Mouse (Mus musculus) heart, embryonic 16.5 days (tissue): Measurements from ENCODE around the gene Gm9508. TPM values are rescaled to one million over a fixed set of nuclear protein-coding genes. Genes with fewer than 3 reads are reported as not detected.
"Not testable (repeated sequence)": the region's sequence is repeated elsewhere in the genome, so short reads cannot be mapped to it uniquely, and the experiment has no call there.

Experiments
- ATAC-seq: fragments of 200-750 bp; cut with Nextera tagmentation; replicated peaks from 2 replicates; pipeline ENCODE4 v1.8.0; 2017; ENCODE audit warnings: moderate number of reproducible peaks; ENCODE audit not compliant: insufficient read depth, low FRiP score; ENCODE audit errors: extremely low read depth
- H3K27ac ChIP-seq: fragments of 300-500 bp; sonication (generic); 2 replicates; pipeline ENCODE4 v1.5.1; 2014; ENCODE audit warnings: mild to moderate bottlenecking, low read length, control low read depth, moderate library complexity
- H3K27me3 ChIP-seq: fragments of 300-500 bp; sonication (generic); 2 replicates; pipeline ENCODE4 v1.6.1; 2014; ENCODE audit warnings: low read length, mixed read lengths; ENCODE audit not compliant: control insufficient read depth, insufficient read depth
- H3K36me3 ChIP-seq: fragments of 300-500 bp; sonication (generic); 2 replicates; pipeline ENCODE4 v1.6.1; 2014; ENCODE audit not compliant: control insufficient read depth, insufficient read depth
- H3K4me1 ChIP-seq: fragments of 300-500 bp; sonication (generic); 2 replicates; pipeline ENCODE4 v1.6.1; 2014; ENCODE audit warnings: low read length, mixed read lengths; ENCODE audit not compliant: control insufficient read depth, insufficient read depth
- H3K4me2 ChIP-seq: fragments of 300-500 bp; sonication (generic); 2 replicates; pipeline ENCODE4 v1.6.1; 2014; ENCODE audit warnings: low read depth, mild to moderate bottlenecking, control low read depth, low read length
- H3K4me3 ChIP-seq: fragments of 300-500 bp; sonication (generic); 2 replicates; pipeline ENCODE4 v1.5.1; 2014; ENCODE audit warnings: mild to moderate bottlenecking, control low read depth, low read length
- H3K9ac ChIP-seq: fragments of 300-500 bp; sonication (generic); 2 replicates; pipeline ENCODE4 v1.6.1; 2014; ENCODE audit warnings: low read length, control low read depth
- H3K9me3 ChIP-seq: fragments of 300-500 bp; sonication (generic); replicated peaks from 2 replicates; pipeline ENCODE4 v1.6.1; 2016; ENCODE audit warnings: low read length; ENCODE audit not compliant: control insufficient read depth
- WGBS: fragments of 180-500 bp; shearing (Covaris S2); extraction: QIAGEN DNeasy Blood & Tissue Kit; methylation state at CpG from one replicate; pipeline ENCODE4 v1.1.7; 2014; 5-methylcytosine and 5-hydroxymethylcytosine counted together
- polyA plus RNA-seq: library from polyadenylated mRNA; unstranded; fragments of >200 nt; fragmentation: Nextera tagmentation; extraction: Ambion mirVana; gene quantifications from 2 replicates; pipeline ENCODE4 v1.2.1, GENCODE M21; 2015

Gm9508 gene
- not detected in 2 replicates for polyA plus RNA-seq

GRCm38 (mm10) chr10:77697133-77697532, at the start of gene Gm9508:
Gene Gm9508, minus strand, starts transcription at chr10:77697233.
- no peaks in the 10 kb centered on the region for H3K4me1 ChIP-seq
- ATAC-seq: no peak
- WGBS: 42% methylated on average over 4 of the region's 4 CpGs

GRCm38 (mm10) chr10:77741924-77742688, 45.1 kb upstream of the Gm9508 start, which contains the start of gene Gm18596:
Gene Gm18596, minus strand, starts transcription at chr10:77742638.
- H3K9ac ChIP-seq, H3K27me3 ChIP-seq, H3K9me3 ChIP-seq, ATAC-seq, H3K4me2 ChIP-seq, H3K36me3 ChIP-seq, H3K4me1 ChIP-seq, H3K27ac ChIP-seq, H3K4me3 ChIP-seq: not testable (repeated sequence)
- WGBS: 55% methylated on average over 5 of the region's 5 CpGs

More at GRCm38 (mm10) chr10:77697133-77697532, at the start of gene Gm9508:
- H3K9me3 ChIP-seq: peaks cover 4% of the 10 kb centered on the region; the same call in 1 of the 2 replicates
- no peaks in the 10 kb centered on the region for H3K36me3 ChIP-seq
- H3K9ac ChIP-seq: no peak within 1 kb of the TSS
- no peak within 1 kb of the TSS for H3K4me2 ChIP-seq
- H3K27ac ChIP-seq: no peak within 1 kb of the TSS
- H3K27me3 ChIP-seq: no peaks in the 10 kb centered on the region
- no peak within 1 kb of the TSS for H3K4me3 ChIP-seq

- no peak for ATAC-seq
- H3K4me1 ChIP-seq: no peaks in the 10 kb centered on the region
- 77% methylated on average over 4 of the region's 4 CpGs for WGBS
Measured at GRCm38 (mm10) chr10:77738929-77739328, 41.9 kb upstream of the Gm9508 start.

GRCm38 (mm10) chr10:77735928-77736327, 38.9 kb upstream of the Gm9508 start:
- ATAC-seq: no peak

More at GRCm38 (mm10) chr10:77738929-77739328, 41.9 kb upstream of the Gm9508 start:
- Histone ChIP-seq H3K9ac (no peak overlapping the region), H3K4me3 (no peak overlapping the region), H3K27me3 (no peaks in the 10 kb centered on the region), H3K27ac (no peak overlapping the region), H3K4me2 (no peak overlapping the region), H3K9me3 (peaks cover 7% of the 10 kb centered on the region), H3K36me3 (no peaks in the 10 kb centered on the region)

GRCm38 (mm10) chr10:77729241-77729640, 32.2 kb upstream of the Gm9508 start:
- no peaks in the 10 kb centered on the region for H3K36me3 ChIP-seq
- H3K4me3 ChIP-seq: no peak overlapping the region
- H3K4me2 ChIP-seq: no peak overlapping the region
- no peak overlapping the region for H3K9ac ChIP-seq
- ATAC-seq: no peak
- WGBS: 44% methylated on average over 4 of the region's 4 CpGs
- no peak overlapping the region for H3K27ac ChIP-seq
- no peaks in the 10 kb centered on the region for H3K27me3 ChIP-seq
- no peaks in the 10 kb centered on the region for H3K4me1 ChIP-seq
- H3K9me3 ChIP-seq: no peaks in the 10 kb centered on the region; the same call in 1 of the 2 replicates

More at GRCm38 (mm10) chr10:77735928-77736327, 38.9 kb upstream of the Gm9508 start:
- no peak overlapping the region for H3K27ac ChIP-seq
- H3K4me3 ChIP-seq: no peak overlapping the region
- H3K27me3 ChIP-seq: no peaks in the 10 kb centered on the region
- no peaks in the 10 kb centered on the region for H3K36me3 ChIP-seq
- no peak overlapping the region for H3K9ac ChIP-seq
- no peak overlapping the region for H3K4me2 ChIP-seq
- no peaks in the 10 kb centered on the region for H3K4me1 ChIP-seq
- WGBS: 76% methylated on average over 1 of the region's 1 CpGs
- peaks cover 7% of the 10 kb centered on the region for H3K9me3 ChIP-seq

- Histone ChIP-seq H3K4me2 (no peak overlapping the region), H3K36me3 (no peaks in the 10 kb centered on the region), H3K4me1 (no peaks in the 10 kb centered on the region), H3K27me3 (no peaks in the 10 kb centered on the region), H3K9ac (no peak overlapping the region), H3K9me3 (no peaks in the 10 kb centered on the region), H3K27ac (no peak overlapping the region), H3K4me3 (no peak overlapping the region)
- ATAC-seq: no peak
- 55% methylated on average over 4 of the region's 4 CpGs for WGBS
Measured at GRCm38 (mm10) chr10:77728280-77728679, 31.2 kb upstream of the Gm9508 start.

- Histone ChIP-seq H3K9me3 (no peaks in the 10 kb centered on the region), H3K36me3 (no peaks in the 10 kb centered on the region), H3K27me3 (no peaks in the 10 kb centered on the region), H3K4me2 (no peak within 1 kb of the TSS), H3K4me3 (no peak within 1 kb of the TSS), H3K4me1 (no peaks in the 10 kb centered on the region), H3K27ac (no peak within 1 kb of the TSS), H3K9ac (no peak within 1 kb of the TSS)
- no peak for ATAC-seq
- 25% methylated on average over 3 of the region's 3 CpGs for WGBS
Measured at GRCm38 (mm10) chr10:77726186-77726585, 29.2 kb upstream of the Gm9508 start, which contains the start of gene Gm10100. Gene Gm10100, plus strand, starts transcription at chr10:77726486.

GRCm38 (mm10) chr10:77724855-77725254, 27.8 kb upstream of the Gm9508 start:
- H3K36me3 ChIP-seq: no peaks in the 10 kb centered on the region
- WGBS: 77% methylated on average over 8 of the region's 8 CpGs
- H3K27me3 ChIP-seq: no peaks in the 10 kb centered on the region
- no peak overlapping the region for H3K4me2 ChIP-seq
- H3K27ac ChIP-seq: no peak overlapping the region
- ATAC-seq: no peak
- H3K4me1 ChIP-seq: no peaks in the 10 kb centered on the region
- no peak overlapping the region for H3K4me3 ChIP-seq
- no peak overlapping the region for H3K9ac ChIP-seq
- H3K9me3 ChIP-seq: no peaks in the 10 kb centered on the region

GRCm38 (mm10) chr10:77720299-77720698, 23.3 kb upstream of the Gm9508 start, which contains the start of gene Krtap12-1:
Gene Krtap12-1, plus strand, starts transcription at chr10:77720599.
- ATAC-seq, H3K27me3 ChIP-seq, H3K9ac ChIP-seq, H3K27ac ChIP-seq, H3K36me3 ChIP-seq, H3K4me1 ChIP-seq, H3K4me2 ChIP-seq, H3K9me3 ChIP-seq, H3K4me3 ChIP-seq: not testable (repeated sequence)
- WGBS: 65% methylated on average over 1 of the region's 1 CpGs
